Mouse (Mus musculus) subcutaneous adipose tissue, adult 2 months (tissue): Measurements from ENCODE around the gene 2010111I01Rik. TPM values are rescaled to one million over a fixed set of nuclear protein-coding genes. Genes with fewer than 3 reads are reported as not detected.

ENCODE experiments used
- polyA plus RNA-seq: library from polyadenylated mRNA; depleted of rRNA; stranded (reverse); fragments of >200 nt; gene quantifications from 2 replicates; pipeline ENCODE4 v1.2.3, GENCODE M21; 2012; ENCODE audit warnings: low replicate concordance; rRNA removed

2010111I01Rik gene
- polyA plus RNA-seq, result 58.4 and 93.4 TPM in 2 replicates

DNA sequence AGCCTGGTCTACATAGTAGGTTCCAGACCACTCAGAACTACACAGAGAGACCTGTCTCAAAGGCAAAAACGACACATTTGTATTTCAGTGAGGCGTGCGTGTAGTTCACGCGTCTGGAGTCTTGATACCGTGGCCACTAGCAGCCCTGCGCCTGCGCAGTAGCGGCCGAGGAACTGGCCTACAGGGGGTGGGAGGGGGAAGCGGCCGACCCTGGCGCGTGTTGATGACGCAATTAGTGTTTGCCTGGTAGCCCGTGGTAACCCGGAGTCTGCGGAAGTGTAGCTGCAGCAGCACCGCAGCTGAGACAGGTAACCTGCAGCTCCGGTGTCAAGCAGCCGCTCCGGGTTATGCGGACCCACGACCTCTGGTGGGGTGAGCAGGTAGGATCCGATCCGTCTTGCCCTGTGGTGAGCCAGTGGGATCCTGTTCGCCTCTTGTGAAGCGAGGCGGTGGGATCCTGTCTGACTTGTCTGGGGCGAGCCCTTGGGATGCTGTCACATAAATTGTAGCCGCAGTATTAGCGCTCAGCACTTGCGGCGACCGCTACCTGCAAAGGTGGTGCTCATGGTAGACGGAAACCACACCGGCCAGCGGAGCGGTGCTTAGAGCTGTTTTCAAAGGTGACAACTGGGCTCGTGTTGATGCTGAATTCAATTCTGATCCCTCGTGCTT is at the start of gene 2010111I01Rik:
TSS of gene 2010111I01Rik (plus strand) at position 254 of the 672 bp plus-strand sequence.

Other genes with a start within 250 kb of the 2010111I01Rik start
- gene Platr25, start 204.2 kb upstream of the 2010111I01Rik start, polyA plus RNA-seq, result 1.5 and 2.2 TPM in 2 replicates
- 0.11 and 1.1 TPM in 2 replicates for gene Gm5141, start 179.1 kb upstream of the 2010111I01Rik start, polyA plus RNA-seq
- gene Fbp2, start 106.5 kb upstream of the 2010111I01Rik start, polyA plus RNA-seq, result 0.85 and 2.4 TPM in 2 replicates
- gene Fbp1, start 76.6 kb upstream of the 2010111I01Rik start, polyA plus RNA-seq, result 0.93 and 1.2 TPM in 2 replicates